Mouse (Mus musculus): ENCODE measurements around the gene Gm49387.

The Gm49387 gene

GRCm38 (mm10) chr14:31662555-31663211 is 22.0 kb upstream of the Gm49387 start:
- in situ Hi-C loops (cut with MboI, MseI), result loop anchor here (10.0 kb wide), 1 partner anchor 422 kb away; the partner anchor contains the start of genes Dph3 and Oxnad1

GRCm38 (mm10) chr14:31661671-31662554 is 21.2 kb upstream of the Gm49387 start:
- in situ Hi-C loops (cut with MboI, MseI), result loop anchor here (10.0 kb wide), 1 partner anchor 423 kb away; the partner anchor contains the start of genes Dph3 and Oxnad1

- in situ Hi-C loops (cut with MboI, MseI), result loop anchor here (10.0 kb wide), 1 partner anchor 424 kb away; the partner anchor contains the start of genes Dph3 and Oxnad1
Measured at GRCm38 (mm10) chr14:31660312-31661093, 19.8 kb upstream of the Gm49387 start.

GRCm38 (mm10) chr14:31659501-31660181 is 19.0 kb upstream of the Gm49387 start:
- in situ Hi-C loops (cut with MboI, MseI), result loop anchor here (10.0 kb wide), 1 partner anchor 425 kb away; the partner anchor contains the start of genes Dph3 and Oxnad1

- in situ Hi-C loops (cut with MboI, MseI), result no loop called here
Measured at GRCm38 (mm10) chr14:31658126-31658680, 17.5 kb upstream of the Gm49387 start.

GRCm38 (mm10) chr14:31656857-31657645 is 16.4 kb upstream of the Gm49387 start:
- in situ Hi-C loops (cut with MboI, MseI), result no loop called here

- in situ Hi-C loops (cut with MboI, MseI), result no loop called here
Measured at GRCm38 (mm10) chr14:31656386-31656785, 15.7 kb upstream of the Gm49387 start.

- in situ Hi-C loops (cut with MboI, MseI), result no loop called here
Measured at GRCm38 (mm10) chr14:31655406-31655805, 14.7 kb upstream of the Gm49387 start.

GRCm38 (mm10) chr14:31654816-31655215 is 14.1 kb upstream of the Gm49387 start:
- in situ Hi-C loops (cut with MboI, MseI), result loop anchor here (5.0 kb wide), 1 partner anchor 132 kb away; no protein-coding TSS in a partner anchor

- in situ Hi-C loops (cut with MboI, MseI), result loop anchor here (5.0 kb wide), 1 partner anchor 134 kb away; no protein-coding TSS in a partner anchor
Measured at GRCm38 (mm10) chr14:31653101-31653875, 12.6 kb upstream of the Gm49387 start.

GRCm38 (mm10) chr14:31652624-31653023 is 11.9 kb upstream of the Gm49387 start:
- in situ Hi-C loops (cut with MboI, MseI), result loop anchor here (5.0 kb wide), 1 partner anchor 135 kb away; no protein-coding TSS in a partner anchor

GRCm38 (mm10) chr14:31652106-31652505 is 11.4 kb upstream of the Gm49387 start:
- in situ Hi-C loops (cut with MboI, MseI), result loop anchor here (5.0 kb wide), 1 partner anchor 135 kb away; no protein-coding TSS in a partner anchor

GRCm38 (mm10) chr14:31651206-31651605 is 10.5 kb upstream of the Gm49387 start:
- in situ Hi-C loops (cut with MboI, MseI), result loop anchor here (5.0 kb wide), 1 partner anchor 136 kb away; no protein-coding TSS in a partner anchor

GRCm38 (mm10) chr14:31650347-31650746 is 9.7 kb upstream of the Gm49387 start:
- in situ Hi-C loops (cut with MboI, MseI), result loop anchor here (5.0 kb wide), 1 partner anchor 137 kb away; no protein-coding TSS in a partner anchor

- in situ Hi-C loops (cut with MboI, MseI), result no loop called here
Measured at GRCm38 (mm10) chr14:31647991-31648390, 7.3 kb upstream of the Gm49387 start.

- in situ Hi-C loops (cut with MboI, MseI), result no loop called here
Measured at GRCm38 (mm10) chr14:31645920-31646319, 5.2 kb upstream of the Gm49387 start.

GRCm38 (mm10) chr14:31644931-31645547 is 4.4 kb upstream of the Gm49387 start:
- in situ Hi-C loops (cut with MboI, MseI), result no loop called here

- in situ Hi-C loops (cut with MboI, MseI), result no loop called here
Measured at GRCm38 (mm10) chr14:31644183-31644830, 3.6 kb upstream of the Gm49387 start.

Measured in T-helper 2 cell (primary cell).